Mouse (Mus musculus): ENCODE data around the gene Abl1. TPM values are rescaled to one million over a fixed set of nuclear protein-coding genes. Genes with fewer than 3 reads are reported as not detected.

Abl1 gene
- total RNA-seq, 2 experiments from 2014 or later, result 21.9 to 25.2 TPM

GRCm38 (mm10) chr2:31788227-31788626, 100.1 kb downstream of the Abl1 start:
- DNase-seq, result no peak

- no peak for DNase-seq
These were observed 101.0 kb downstream of the Abl1 start for GRCm38 (mm10) chr2:31789215-31789614.

DNA sequence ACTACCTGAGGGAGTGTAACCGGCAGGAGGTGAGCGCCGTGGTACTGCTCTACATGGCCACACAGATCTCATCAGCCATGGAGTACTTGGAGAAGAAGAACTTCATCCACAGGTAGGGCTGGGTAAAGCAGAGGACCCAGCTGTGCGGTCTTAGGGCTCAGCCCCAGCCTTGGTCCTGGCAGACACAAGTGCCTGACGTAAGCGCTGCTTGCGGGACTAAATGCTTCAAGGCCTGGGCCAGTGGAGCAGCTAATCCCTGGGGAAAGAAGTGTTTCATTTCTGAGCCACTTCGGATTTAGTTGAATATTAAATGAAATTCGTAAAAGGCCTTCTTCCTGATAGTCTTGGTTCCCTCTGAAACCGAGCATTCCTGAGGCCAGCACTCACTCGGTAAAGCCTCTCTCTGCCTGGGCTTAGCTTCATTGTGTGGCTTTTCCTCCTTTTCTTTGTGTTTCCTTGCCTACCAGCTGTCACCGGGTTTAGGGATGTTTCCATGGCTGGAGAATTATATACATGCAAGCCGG, 102.6 kb downstream of the Abl1 start:
- DNase-seq, result no peak

DNA sequence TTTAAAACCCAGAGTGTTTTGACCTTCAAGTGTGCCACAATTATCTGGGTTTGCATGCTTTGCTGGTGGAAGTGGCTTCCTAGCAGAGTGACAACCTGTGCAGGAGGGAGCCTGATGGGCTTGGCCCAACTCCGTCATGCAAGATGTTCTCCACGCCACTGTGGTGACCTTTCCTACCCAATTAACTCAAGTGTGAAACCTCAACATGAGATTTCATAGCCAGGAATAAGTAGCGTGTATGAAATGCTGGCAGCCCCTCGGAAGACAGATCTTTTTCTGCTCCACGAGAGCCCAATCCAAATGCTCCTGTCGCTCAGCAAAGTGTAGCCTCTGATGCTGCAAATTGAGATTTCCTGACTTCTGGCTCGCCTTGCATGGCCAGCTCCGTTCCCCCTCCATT, 103.1 kb downstream of the Abl1 start:
- no peak for DNase-seq

DNA sequence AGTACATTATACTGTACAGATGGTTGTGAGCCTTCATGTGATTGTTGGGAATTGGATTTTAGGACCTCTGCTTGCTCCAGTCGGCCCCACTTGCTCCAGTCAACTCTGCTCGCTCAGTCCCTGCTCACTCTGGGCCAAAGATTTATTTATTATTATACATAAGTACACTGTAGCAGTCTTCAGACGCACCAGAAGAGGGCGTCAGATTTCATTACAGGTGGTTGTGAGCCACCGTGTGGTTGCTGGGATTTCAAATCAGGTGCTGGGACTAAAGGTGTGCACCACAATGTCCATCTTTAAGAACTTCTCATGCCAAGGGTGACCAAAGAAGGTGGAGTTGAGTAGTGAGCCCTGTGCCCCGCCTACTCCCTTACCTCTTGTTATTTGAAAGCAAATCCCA, 104.4 kb downstream of the Abl1 start:
- no peak for DNase-seq

- DNase-seq, result peak; percentile 64
These were observed 108.8 kb downstream of the Abl1 start for GRCm38 (mm10) chr2:31796943-31797342.

DNA sequence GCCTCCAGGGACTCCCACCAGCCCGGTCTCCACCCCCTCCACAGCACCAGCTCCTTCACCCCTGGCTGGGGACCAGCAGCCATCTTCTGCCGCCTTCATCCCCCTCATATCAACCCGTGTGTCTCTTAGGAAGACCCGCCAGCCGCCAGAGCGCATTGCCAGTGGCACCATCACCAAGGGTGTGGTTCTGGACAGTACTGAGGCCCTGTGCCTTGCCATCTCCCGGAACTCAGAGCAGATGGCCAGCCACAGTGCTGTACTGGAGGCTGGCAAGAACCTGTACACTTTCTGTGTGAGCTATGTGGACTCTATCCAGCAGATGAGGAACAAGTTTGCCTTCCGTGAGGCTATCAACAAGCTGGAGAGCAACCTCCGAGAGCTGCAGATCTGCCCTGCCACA, 113.2 kb downstream of the Abl1 start:
- DNase-seq, result no peak

DNA sequence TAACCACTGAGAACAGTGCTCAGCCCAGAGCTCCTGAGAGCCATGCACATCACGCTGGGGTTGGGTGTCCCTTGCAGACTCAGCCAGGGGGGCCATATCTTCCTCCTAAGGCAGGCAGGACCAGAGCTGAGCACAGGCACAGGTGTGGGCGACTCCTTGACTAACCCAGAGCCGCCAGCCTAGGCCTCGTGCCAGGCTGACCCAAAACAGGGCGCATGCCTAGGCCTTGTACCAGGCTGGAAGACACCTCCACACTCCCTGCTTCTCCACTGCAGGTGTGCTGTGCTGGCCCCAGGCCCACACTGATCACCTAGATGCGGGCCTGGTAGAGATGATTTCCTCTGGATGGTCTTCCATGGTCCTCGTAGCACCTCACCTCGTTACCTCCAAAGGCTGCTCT, 114.6 kb downstream of the Abl1 start:
- DNase-seq, result no peak

- no peak for DNase-seq
These were observed 115.3 kb downstream of the Abl1 start for GRCm38 (mm10) chr2:31803480-31803879.

- no peak for DNase-seq
These were observed 118.6 kb downstream of the Abl1 start for GRCm38 (mm10) chr2:31806639-31807382.

- no peak for DNase-seq
These were observed 120.5 kb downstream of the Abl1 start for GRCm38 (mm10) chr2:31808410-31809357.

GRCm38 (mm10) chr2:31809358-31809740, 121.2 kb downstream of the Abl1 start:
- DNase-seq, result no peak

DNA sequence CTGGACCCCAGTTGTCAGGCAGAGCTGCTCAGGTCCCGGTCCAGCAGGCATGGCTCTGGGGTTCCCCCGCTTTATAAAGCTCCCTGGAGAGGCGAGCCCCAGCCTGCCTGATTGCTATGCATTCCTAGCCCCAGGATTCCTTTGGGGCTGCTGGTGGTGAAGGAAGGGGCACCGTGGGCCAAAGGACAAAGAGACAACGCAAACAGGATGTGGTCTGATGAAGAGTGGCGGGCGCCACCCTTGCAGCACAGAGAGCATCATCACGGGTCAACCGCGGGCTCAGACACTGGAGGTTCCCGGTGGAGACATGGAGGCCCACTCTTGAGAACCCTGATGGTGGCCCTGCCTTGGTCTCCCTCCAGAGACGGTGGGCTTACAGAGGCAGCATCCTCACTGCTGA, 122.3 kb downstream of the Abl1 start, which contains the start of gene Qrfp:
Qrfp (minus strand) TSS at position 137 of the 400 bp plus-strand sequence.
- DNase-seq, result no peak

- no peak for DNase-seq
These were observed 123.1 kb downstream of the Abl1 start for GRCm38 (mm10) chr2:31811086-31811958.

- DNase-seq, result no peak
These were observed 125.5 kb downstream of the Abl1 start for GRCm38 (mm10) chr2:31813641-31814040.

- no peak for DNase-seq
These were observed 126.5 kb downstream of the Abl1 start for GRCm38 (mm10) chr2:31814699-31815098.

DNA sequence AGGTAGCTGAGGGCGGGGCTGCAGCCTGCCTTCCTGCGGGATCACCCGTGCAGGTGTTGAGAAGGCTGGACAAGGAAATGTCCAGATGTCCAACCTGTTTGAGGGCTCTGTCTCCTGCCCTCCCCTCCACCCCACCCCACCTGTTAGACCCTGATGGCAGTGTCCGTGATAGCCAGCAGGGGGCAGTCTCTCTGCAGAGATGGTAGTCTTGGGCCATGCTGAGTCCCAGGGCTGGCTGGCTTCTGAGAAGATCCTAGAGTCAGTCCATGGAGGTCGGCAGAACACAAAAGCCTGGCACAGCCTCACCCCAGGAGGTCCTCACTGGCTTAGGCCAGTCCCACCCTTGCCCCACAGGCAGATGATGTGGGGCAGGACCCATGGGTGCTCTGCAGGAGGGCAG, 127.2 kb downstream of the Abl1 start:
- DNase-seq, result no peak

GRCm38 (mm10) chr2:31822524-31823371, 134.6 kb downstream of the Abl1 start:
- no peak for DNase-seq

DNA sequence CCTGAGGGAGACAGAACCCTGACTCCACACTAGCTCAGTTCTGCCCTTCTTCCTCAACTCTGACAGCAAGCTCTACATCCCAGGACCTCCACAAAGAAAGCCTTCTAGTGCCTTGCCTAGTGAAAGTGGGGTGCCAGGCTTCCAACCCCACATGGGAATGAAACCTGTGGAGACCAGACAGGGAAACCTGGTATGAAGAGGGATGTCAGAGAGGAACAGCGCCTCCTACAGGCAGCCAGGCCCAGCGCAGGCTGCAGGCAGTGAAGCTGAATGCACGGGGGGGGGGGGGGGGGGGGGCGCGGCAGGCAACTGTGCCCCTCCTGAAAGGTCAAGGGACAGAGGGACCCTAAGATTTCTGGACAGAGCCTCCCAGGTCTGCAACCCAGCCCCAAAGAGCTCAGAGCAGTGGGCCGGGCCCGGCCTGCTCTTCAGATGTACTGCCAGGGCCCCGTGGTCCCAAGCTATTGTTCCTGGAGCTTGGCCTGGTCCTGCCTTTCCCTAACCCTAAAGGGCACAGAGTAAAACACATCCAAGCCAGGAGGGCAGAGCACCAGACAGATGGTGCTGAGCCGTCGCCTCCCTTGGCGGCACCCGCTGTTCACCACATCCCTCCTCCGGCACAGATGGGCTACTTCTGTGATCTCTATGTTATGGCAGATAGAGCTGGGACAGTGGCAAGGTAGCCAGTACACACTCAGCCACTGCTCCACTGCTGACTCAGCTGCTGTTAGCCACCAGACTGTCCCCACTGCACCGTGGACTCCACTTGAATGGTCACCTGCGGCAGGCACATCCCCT, 136.0 kb downstream of the Abl1 start:
- no peak for DNase-seq

GRCm38 (mm10) chr2:31825469-31825911, 137.3 kb downstream of the Abl1 start:
- no peak for DNase-seq

Data from gastrocnemius, postnatal 25 days (tissue).